Mouse (Mus musculus) MEL (cell line): ENCODE results near the gene Lcn2. TPM values are rescaled to one million over a fixed set of nuclear protein-coding genes. Genes with fewer than 3 reads are reported as not detected.

Source experiments
- DNase-seq: peaks from one replicate; pipeline ENCODE4 v3.0.0; 2011; ENCODE audit warnings: low read depth, low spot score
- H3K27ac ChIP-seq: 2 replicates; pipeline ENCODE4 v1.5.1; 2012; ENCODE audit warnings: low read depth, mild to moderate bottlenecking, control low read depth, low read length, moderate library complexity; ENCODE audit not compliant: control insufficient read depth
- H3K27me3 ChIP-seq, 2 experiments: fragments of 150-350 bp in 1 of 2; sonication (generic) in 1 of 2; 2 replicates each; pipeline ENCODE4 v1.6.1; 2012; ENCODE audit warnings: low read length in 2 of 2, mild to moderate bottlenecking in 2 of 2, improper control_type of control experiment in 1 of 2, moderate library complexity in 1 of 2; ENCODE audit not compliant: insufficient read depth in 2 of 2, control insufficient read depth in 1 of 2
- H3K36me3 ChIP-seq, 2 experiments: 2 replicates each; pipeline ENCODE4 v1.6.1; 2012 to 2014; ENCODE audit warnings: low read length in 2 of 2, improper control_type of control experiment in 1 of 2, inconsistent platforms in 1 of 2, mild to moderate bottlenecking in 1 of 2; ENCODE audit not compliant: insufficient read depth in 2 of 2, control insufficient read depth in 1 of 2
- H3K4me1 ChIP-seq, 2 experiments: fragments of 150-350 bp in 1 of 2; sonication (generic) in 1 of 2; 2 replicates each; pipeline ENCODE4 v1.6.1; 2012; ENCODE audit warnings: low read length in 2 of 2, improper control_type of control experiment in 1 of 2, mild to moderate bottlenecking in 1 of 2; ENCODE audit not compliant: insufficient read depth in 2 of 2, control insufficient read depth in 1 of 2
- H3K4me3 ChIP-seq, 2 experiments: fragments of 150-350 bp in 1 of 2; sonication (generic) in 1 of 2; 2 replicates each; pipeline ENCODE4 v1.5.1; 2012; ENCODE audit warnings: low read depth in 2 of 2, low read length in 2 of 2, mild to moderate bottlenecking in 2 of 2, moderate library complexity in 2 of 2, control low read depth in 1 of 2, improper control_type of control experiment in 1 of 2; ENCODE audit not compliant: control insufficient read depth in 1 of 2, insufficient read depth in 1 of 2
- H3K79me2 ChIP-seq: 2 replicates; pipeline ENCODE4 v1.6.1; 2012; ENCODE audit warnings: mild to moderate bottlenecking, low read length, moderate library complexity; ENCODE audit not compliant: control insufficient read depth, poor library complexity, insufficient read depth
- H3K9ac ChIP-seq: 2 replicates; pipeline ENCODE4 v1.6.1; 2012; ENCODE audit warnings: low read depth, mild to moderate bottlenecking, control low read depth, low read length, moderate library complexity; ENCODE audit not compliant: control insufficient read depth, poor library complexity, severe bottlenecking
- H3K9me3 ChIP-seq: fragments of 150-350 bp; sonication (generic); replicated peaks from 2 replicates; pipeline ENCODE4 v1.6.1; 2012; ENCODE audit warnings: mild to moderate bottlenecking, low read length, improper control_type of control experiment, moderate library complexity; ENCODE audit not compliant: insufficient read depth
- CHD1 ChIP-seq: IDR thresholded peaks from 2 replicates; pipeline ENCODE4 v1.6.1; 2012; ENCODE audit warnings: low read depth, mild to moderate bottlenecking, inconsistent platforms, low read length, improper control_type of control experiment
- E2F4 ChIP-seq: IDR thresholded peaks from 2 replicates; pipeline ENCODE4 v1.6.1; 2011; ENCODE audit warnings: low read depth, low read length, improper control_type of control experiment, borderline replicate concordance
- EP300 ChIP-seq, 2 experiments: IDR thresholded peaks; 2 replicates each; pipeline ENCODE4 v1.6.1; 2011; ENCODE audit warnings: improper control_type of control experiment in 2 of 2, low read length in 2 of 2, low read depth in 1 of 2, mild to moderate bottlenecking in 1 of 2
- GABPA ChIP-seq: IDR thresholded peaks from 2 replicates; pipeline ENCODE4 v1.6.1; 2012; ENCODE audit warnings: low read depth, mild to moderate bottlenecking, inconsistent platforms, low read length, improper control_type of control experiment, moderate library complexity
- HCFC1 ChIP-seq: IDR thresholded peaks from 2 replicates; pipeline ENCODE4 v1.6.1; 2012; ENCODE audit warnings: low read depth, mild to moderate bottlenecking, inconsistent platforms, low read length, improper control_type of control experiment, moderate library complexity
- KAT2A ChIP-seq: conservative IDR thresholded peaks from 2 replicates; pipeline ENCODE4 v1.6.1; 2012; ENCODE audit warnings: low read depth, low read length, improper control_type of control experiment, inconsistent platforms
- MAX ChIP-seq: IDR thresholded peaks from 2 replicates; pipeline ENCODE4 v1.6.1; 2011; ENCODE audit warnings: low read length, improper control_type of control experiment
- MAZ ChIP-seq: IDR thresholded peaks from 2 replicates; pipeline ENCODE4 v1.6.1; 2012; ENCODE audit warnings: low read depth, mild to moderate bottlenecking, inconsistent platforms, low read length, improper control_type of control experiment
- MEF2A ChIP-seq: IDR thresholded peaks from 2 replicates; pipeline ENCODE4 v1.6.1; 2014; ENCODE audit warnings: low read depth, mild to moderate bottlenecking, inconsistent platforms, low read length, improper control_type of control experiment; ENCODE audit not compliant: poor library complexity, insufficient replicate concordance, severe bottlenecking; ENCODE audit errors: extremely low read depth
- MXI1 ChIP-seq: IDR thresholded peaks from 2 replicates; pipeline ENCODE4 v1.6.1; 2011; ENCODE audit warnings: mild to moderate bottlenecking, low read depth, low read length, improper control_type of control experiment
- MYB ChIP-seq: IDR thresholded peaks from 2 replicates; pipeline ENCODE4 v1.6.1; 2011; ENCODE audit warnings: mild to moderate bottlenecking, low read depth, low read length, improper control_type of control experiment
- MYC ChIP-seq: IDR thresholded peaks from 2 replicates; pipeline ENCODE4 v1.6.1; 2011; ENCODE audit warnings: low read depth, mild to moderate bottlenecking, low read length, improper control_type of control experiment, moderate library complexity
- NRF1 ChIP-seq: IDR thresholded peaks from 2 replicates; pipeline ENCODE4 v1.6.1; 2014; ENCODE audit warnings: low read depth, mild to moderate bottlenecking, inconsistent platforms, low read length, improper control_type of control experiment, moderate library complexity; ENCODE audit not compliant: poor library complexity, insufficient read depth, severe bottlenecking
- POLR2AphosphoS2 ChIP-seq: IDR thresholded peaks from 2 replicates; pipeline ENCODE4 v1.6.1; 2011; ENCODE audit warnings: low read length, improper control_type of control experiment
- SIN3A ChIP-seq: IDR thresholded peaks from 2 replicates; pipeline ENCODE4 v1.6.1; 2012; ENCODE audit warnings: low read length, improper control_type of control experiment, inconsistent platforms
- TAL1 ChIP-seq: IDR thresholded peaks from 2 replicates; pipeline ENCODE4 v1.6.1; 2012; ENCODE audit warnings: mild to moderate bottlenecking, inconsistent platforms, low read length, moderate library complexity, mixed read lengths
- TCF12 ChIP-seq: IDR thresholded peaks from 2 replicates; pipeline ENCODE4 v1.6.1; 2014; ENCODE audit warnings: low read depth, mild to moderate bottlenecking, inconsistent platforms, low read length, improper control_type of control experiment, moderate library complexity
- UBTF ChIP-seq: IDR thresholded peaks from 2 replicates; pipeline ENCODE4 v1.6.1; 2012; ENCODE audit warnings: low read depth, mild to moderate bottlenecking, inconsistent platforms, low read length, improper control_type of control experiment, moderate library complexity, borderline replicate concordance; ENCODE audit not compliant: insufficient read depth
- ZC3H11A ChIP-seq: IDR thresholded peaks from 2 replicates; pipeline ENCODE4 v1.6.1; 2012; ENCODE audit warnings: low read depth, mild to moderate bottlenecking, inconsistent platforms, low read length, improper control_type of control experiment
- ZKSCAN1 ChIP-seq: IDR thresholded peaks from 2 replicates; pipeline ENCODE4 v1.6.1; 2012; ENCODE audit warnings: low read depth, mild to moderate bottlenecking, inconsistent platforms, low read length, improper control_type of control experiment, moderate library complexity
- ZMIZ1 ChIP-seq: IDR thresholded peaks from 2 replicates; pipeline ENCODE4 v1.6.1; 2012; ENCODE audit warnings: low read depth, mild to moderate bottlenecking, inconsistent platforms, low read length, improper control_type of control experiment, moderate library complexity
- ZNF384 ChIP-seq: IDR thresholded peaks from 2 replicates; pipeline ENCODE4 v1.6.1; 2012; ENCODE audit warnings: low read depth, mild to moderate bottlenecking, inconsistent platforms, low read length, improper control_type of control experiment
- polyA plus RNA-seq, 2 experiments: library from polyadenylated mRNA; stranded (reverse) in 1 of 2; unstranded in 1 of 2; fragments of >175 nt in 1 of 2; fragments of >200 nt in 1 of 2; gene quantifications; 2 replicates each; pipeline versions ENCODE4 v1.2.1 to v1.2.4; 2012; ENCODE audit warnings: low replicate concordance in 2 of 2, low read depth in 1 of 2; ENCODE audit not compliant: insufficient read length in 2 of 2, insufficient read depth in 1 of 2, missing spikeins in 1 of 2
- total RNA-seq: library from RNA; depleted of rRNA; stranded (reverse); fragments of 300-350 nt; gene quantifications from 2 replicates; pipeline ENCODE4 v1.2.3, GENCODE M21; 2012

Gene Lcn2
- total and polyA plus RNA-seq, 3 experiments: not detected

GRCm38 (mm10) chr2:32429215-32429891 lies 41.3 kb upstream of the Lcn2 start:
- Histone ChIP-seq H3K36me3 (peaks cover 2 to 8% of the 10 kb centered on the region in 2 experiments; a peak in 3 of 4 replicates), H3K9me3 (no peaks in the 10 kb centered on the region), H3K27me3 (no peaks in the 10 kb centered on the region), H3K4me3 (no peak overlapping the region), H3K79me2 (peaks cover 18% of the 10 kb centered on the region), H3K27ac (no peak overlapping the region), H3K4me1 (peaks cover 12 to 17% of the 10 kb centered on the region in 2 experiments; a peak in 3 of 4 replicates), H3K9ac (no peak overlapping the region)
- peak; percentile 28 for DNase-seq
- TF ChIP-seq CHD1 (no peak), POLR2AphosphoS2 (no peak), TAL1 (no peak), UBTF (no peak)

- no peaks in the 10 kb centered on the region for H3K9me3 ChIP-seq
Measured at GRCm38 (mm10) chr2:32428262-32428722, 40.2 kb upstream of the Lcn2 start.

GRCm38 (mm10) chr2:32427720-32428119 lies 39.7 kb upstream of the Lcn2 start:
- DNase-seq: no peak
- peaks cover 19% of the 10 kb centered on the region for H3K79me2 ChIP-seq
- no peaks in the 10 kb centered on the region for H3K27me3 ChIP-seq
- no peak for TF ChIP-seq HCFC1
- TF ChIP-seq ZKSCAN1: no peak
- no peak for TF ChIP-seq MXI1
- no peak for TF ChIP-seq SIN3A
- TF ChIP-seq MEF2A: no peak
- TF ChIP-seq MAX: no peak
- H3K4me1 ChIP-seq: peaks cover 19 to 32% of the 10 kb centered on the region in 2 experiments
- H3K9ac ChIP-seq: no peak overlapping the region
- no peak overlapping the region for H3K27ac ChIP-seq
- H3K4me3 ChIP-seq: no peak overlapping the region
- no peaks in the 10 kb centered on the region for H3K9me3 ChIP-seq
- H3K36me3 ChIP-seq: peaks cover 0 to 22% of the 10 kb centered on the region in 2 experiments; a peak in 3 of 4 replicates

More at GRCm38 (mm10) chr2:32428262-32428722, 40.2 kb upstream of the Lcn2 start:
- H3K27ac ChIP-seq: no peak overlapping the region
- H3K4me1 ChIP-seq: peaks cover 17 to 26% of the 10 kb centered on the region in 2 experiments
- H3K4me3 ChIP-seq: no peak overlapping the region
- peak; percentile 21 for DNase-seq
- peaks cover 0 to 17% of the 10 kb centered on the region in 2 experiments; a peak in 3 of 4 replicates for H3K36me3 ChIP-seq
- no peak for TF ChIP-seq MYB
- TF ChIP-seq MAZ: no peak
- no peak for TF ChIP-seq E2F4
- TF ChIP-seq NRF1: no peak
- no peak for TF ChIP-seq MYC
- TF ChIP-seq GABPA: no peak
- no peak for TF ChIP-seq MAX
- TF ChIP-seq ZNF384: no peak
- TF ChIP-seq UBTF: no peak
- no peak for TF ChIP-seq KAT2A
- TF ChIP-seq TCF12: no peak
- no peak for TF ChIP-seq EP300 (IDR thresholded peaks at IDR 0.05; ENCODE audit: low read depth in 1 of 2, low read length in 2 of 2)
- no peak for TF ChIP-seq HCFC1
- TF ChIP-seq ZMIZ1: no peak
- TF ChIP-seq ZC3H11A: no peak
- no peak overlapping the region for H3K9ac ChIP-seq
- H3K79me2 ChIP-seq: peaks cover 20% of the 10 kb centered on the region
- H3K27me3 ChIP-seq: no peaks in the 10 kb centered on the region
